8 mouse cellular contexts compared by ENCODE assay signal in genomic region chr1:75244836-75245235, GRCm38 (mm10). TPM values are rescaled to one million over a fixed set of nuclear protein-coding genes. Genes with fewer than 3 reads are reported as not detected.
DNase-seq lines count a peak whose midpoint lies in the region; ATAC-seq and TF ChIP-seq lines count a peak whose summit lies in the region.

No protein-coding gene starts in this region.

- no peak for TF ChIP-seq POLR2A in ES-Bruce4 (IDR thresholded peaks at IDR 0.05; ENCODE audit: insufficient read depth, low read length)
- TF ChIP-seq POLR2A in cortical plate, adult 2 months (IDR thresholded peaks at IDR 0.05; ENCODE audit: extremely low read depth, insufficient read depth, low read length), result no peak

- H3K27ac ChIP-seq in ES-Bruce4 (ENCODE audit: insufficient read depth, low read length), result no peak overlapping the region
- peak overlapping the region; percentile 32; the same call in 1 of the 2 replicates for H3K27ac ChIP-seq in cortical plate, adult 2 months (ENCODE audit: insufficient read depth, low read length)
- no peak overlapping the region; the same call in 1 of the 2 replicates for H3K27ac ChIP-seq in hindbrain, embryonic 14.5 days
- no peak overlapping the region for H3K27ac ChIP-seq in midbrain, embryonic 16.5 days (ENCODE audit: low read length)

- no peaks in the 10 kb centered on the region for H3K27me3 ChIP-seq in ES-Bruce4 (ENCODE audit: control insufficient read depth, insufficient read depth, low read length, poor library complexity, severe bottlenecking)
- H3K27me3 ChIP-seq in hindbrain, embryonic 14.5 days (ENCODE audit: control insufficient read depth, insufficient read depth, low read length), result no peaks in the 10 kb centered on the region
- no peaks in the 10 kb centered on the region for H3K27me3 ChIP-seq in midbrain, embryonic 16.5 days (ENCODE audit: control insufficient read depth, insufficient read depth, low read depth, low read length)

- no peaks in the 10 kb centered on the region for H3K36me3 ChIP-seq in ES-Bruce4 (ENCODE audit: control insufficient read depth, insufficient read depth, low read length, poor library complexity, severe bottlenecking)
- H3K36me3 ChIP-seq in hindbrain, embryonic 14.5 days (replicated peaks; ENCODE audit: control insufficient read depth, insufficient read depth), result peaks cover 22% of the 10 kb centered on the region
- peaks cover 7% of the 10 kb centered on the region; the same call in 1 of the 2 replicates for H3K36me3 ChIP-seq in midbrain, embryonic 16.5 days (ENCODE audit: control insufficient read depth, insufficient read depth, low read length)

- no peak overlapping the region for H3K4me3 ChIP-seq in ES-Bruce4 (ENCODE audit: low read depth, low read length)
- H3K4me3 ChIP-seq in cortical plate, adult 2 months (ENCODE audit: insufficient read depth, low read length), result no peak overlapping the region
- no peak overlapping the region for H3K4me3 ChIP-seq in hindbrain, embryonic 14.5 days (replicated peaks; ENCODE audit: low read length)
- no peak overlapping the region for H3K4me3 ChIP-seq in midbrain, embryonic 16.5 days (ENCODE audit: low read depth, low read length)

- no peak overlapping the region for H3K4me2 ChIP-seq in hindbrain, embryonic 14.5 days (replicated peaks)
- H3K4me2 ChIP-seq in midbrain, embryonic 16.5 days (ENCODE audit: low read length), result no peak overlapping the region

- no peak overlapping the region for H3K9ac ChIP-seq in ES-Bruce4 (ENCODE audit: low read depth, poor library complexity, severe bottlenecking)
- no peak overlapping the region for H3K9ac ChIP-seq in hindbrain, embryonic 14.5 days
- no peak overlapping the region for H3K9ac ChIP-seq in midbrain, embryonic 16.5 days (ENCODE audit: low read depth, low read length)

- WGBS in hindbrain, embryonic 14.5 days, result 20% methylated on average over 4 of the region's 4 CpGs
- 13% methylated on average over 4 of the region's 4 CpGs for WGBS in midbrain, embryonic 16.5 days

- TF ChIP-seq CTCF in ES-Bruce4 (IDR thresholded peaks at IDR 0.05; ENCODE audit: low read depth, low read length), result peak; percentile 29
- no peak for TF ChIP-seq CTCF in cortical plate, adult 2 months (IDR thresholded peaks at IDR 0.05; ENCODE audit: extremely low read depth, insufficient read depth, low read length)

- no peaks in the 10 kb centered on the region for H3K9me3 ChIP-seq in ES-Bruce4 (replicated peaks; ENCODE audit: control insufficient read depth, insufficient read depth, low read length, poor library complexity, severe bottlenecking)
- no peaks in the 10 kb centered on the region for H3K9me3 ChIP-seq in hindbrain, embryonic 14.5 days (ENCODE audit: control insufficient read depth, low read length)
- no peaks in the 10 kb centered on the region for H3K9me3 ChIP-seq in midbrain, embryonic 16.5 days (replicated peaks; ENCODE audit: control insufficient read depth, low read length, poor library complexity, severe bottlenecking)

- H3K4me1 ChIP-seq in ES-Bruce4 (ENCODE audit: control insufficient read depth, insufficient read depth, low read length), result peaks cover 2% of the 10 kb centered on the region
- H3K4me1 ChIP-seq in cortical plate, adult 2 months (ENCODE audit: control insufficient read depth, insufficient read depth, low read length), result peaks cover 2% of the 10 kb centered on the region
- no peaks in the 10 kb centered on the region for H3K4me1 ChIP-seq in hindbrain, embryonic 14.5 days (replicated peaks; ENCODE audit: control insufficient read depth, insufficient read depth, low read length)
- H3K4me1 ChIP-seq in midbrain, embryonic 16.5 days (ENCODE audit: control insufficient read depth, insufficient read depth, low read length), result no peaks in the 10 kb centered on the region

- intact Hi-C loops in left cerebral cortex, postnatal 4 days (cut with DNase I), result no loop called here

- peak; percentile 96 for DNase-seq in heart, adult 11 months
- no peak for DNase-seq in heart, adult 8-10 months (ENCODE audit: low spot score)
- DNase-seq in hindbrain, embryonic 14.5 days (ENCODE audit: low spot score), result peak; percentile 70
- peak; percentile 46 for DNase-seq in left cerebral cortex, postnatal 4 days
- DNase-seq in T-cell, adult 2 months (ENCODE audit: low spot score), result no peak

- TF ChIP-seq EP300 in ES-Bruce4 (IDR thresholded peaks at IDR 0.05; ENCODE audit: insufficient read depth, low read depth, low read length), result no peak

- peak; percentile 64; the same call in 1 of the 2 replicates for ATAC-seq in hindbrain, embryonic 14.5 days (ENCODE audit: low FRiP score)
- peak; percentile 71 for ATAC-seq in midbrain, embryonic 16.5 days

RNA-seq across cellular contexts. Expression of gene Dnajb2, which starts 8.6 kb away (rescaled TPM):
- 100 to 1,000 TPM; 102 to 135 (median 117) TPM for total RNA-seq in heart, adult 8-10 months (2022)
- polyA plus RNA-seq in ES-Bruce4 (2011; ENCODE audit: insufficient read depth, insufficient read length, low read depth, missing spikeins), result 18.9 and 23.8 TPM in 2 replicates
- polyA plus RNA-seq in cortical plate, adult 2 months (2012; rRNA removed), result 104 and 115 TPM in 2 replicates
- 39.5 and 45.2 TPM in 2 replicates for polyA plus RNA-seq in hindbrain, embryonic 14.5 days (2014; fragmentation: Nextera tagmentation; extraction: Ambion mirVana)
- total RNA-seq in left cerebral cortex, postnatal 4 days (2021), result 10 to 100 TPM; 54.7 to 61.3 TPM
- 79.4 and 84.3 TPM in 2 replicates for polyA plus RNA-seq in midbrain, embryonic 16.5 days (2015; fragmentation: Nextera tagmentation; extraction: Ambion mirVana)

RNA-seq across cellular contexts. Expression of gene A630095N17Rik, which starts 12.9 kb away (rescaled TPM):
- not detected for total RNA-seq in heart, adult 8-10 months (2022)
- polyA plus RNA-seq in ES-Bruce4 (2011; ENCODE audit: insufficient read depth, insufficient read length, low read depth, missing spikeins), result not detected in 2 replicates
- polyA plus RNA-seq in cortical plate, adult 2 months (2012; rRNA removed), result not detected in 2 replicates
- polyA plus RNA-seq in hindbrain, embryonic 14.5 days (2014; fragmentation: Nextera tagmentation; extraction: Ambion mirVana), result not detected in 2 replicates
- total RNA-seq in left cerebral cortex, postnatal 4 days (2021), result not detected
- polyA plus RNA-seq in midbrain, embryonic 16.5 days (2015; fragmentation: Nextera tagmentation; extraction: Ambion mirVana), result not detected in 2 replicates

RNA-seq across cellular contexts. Expression of gene Ptprn, which starts 19.5 kb away (rescaled TPM):
- total RNA-seq in heart, adult 8-10 months (2022), result 1 to 10 TPM; 1.4 to 3.2 (median 1.8) TPM
- polyA plus RNA-seq in ES-Bruce4 (2011; ENCODE audit: insufficient read depth, insufficient read length, low read depth, missing spikeins), result 9.1 and 10.1 TPM in 2 replicates
- polyA plus RNA-seq in cortical plate, adult 2 months (2012; rRNA removed), result 405 TPM in 2 replicates
- polyA plus RNA-seq in hindbrain, embryonic 14.5 days (2014; fragmentation: Nextera tagmentation; extraction: Ambion mirVana), result 26.1 and 34.8 TPM in 2 replicates
- 100 to 1,000 TPM; 101 to 122 TPM for total RNA-seq in left cerebral cortex, postnatal 4 days (2021)
- polyA plus RNA-seq in midbrain, embryonic 16.5 days (2015; fragmentation: Nextera tagmentation; extraction: Ambion mirVana), result 26.3 and 33.4 TPM in 2 replicates

RNA-seq across cellular contexts. Expression of gene Tuba4a, which starts 25.2 kb away (rescaled TPM):
- total RNA-seq in heart, adult 8-10 months (2022), result 1,000 to 10,000 TPM in 1 of 4 experiments, 100 to 1,000 TPM in 3; 786 to 1,317 (median 908) TPM
- polyA plus RNA-seq in ES-Bruce4 (2011; ENCODE audit: insufficient read depth, insufficient read length, low read depth, missing spikeins), result 97.4 and 113 TPM in 2 replicates
- polyA plus RNA-seq in cortical plate, adult 2 months (2012; rRNA removed), result 345 and 362 TPM in 2 replicates
- 13.8 and 20.8 TPM in 2 replicates for polyA plus RNA-seq in hindbrain, embryonic 14.5 days (2014; fragmentation: Nextera tagmentation; extraction: Ambion mirVana)
- total RNA-seq in left cerebral cortex, postnatal 4 days (2021), result 100 to 1,000 TPM; 101 to 111 TPM
- 11.2 and 22.2 TPM in 2 replicates for polyA plus RNA-seq in midbrain, embryonic 16.5 days (2015; fragmentation: Nextera tagmentation; extraction: Ambion mirVana)

RNA-seq across cellular contexts. Expression of gene Resp18, which starts 33.4 kb away (rescaled TPM):
- not detected for total RNA-seq in heart, adult 8-10 months (2022)
- not detected in 2 replicates for polyA plus RNA-seq in ES-Bruce4 (2011; ENCODE audit: insufficient read depth, insufficient read length, low read depth, missing spikeins)
- polyA plus RNA-seq in cortical plate, adult 2 months (2012; rRNA removed), result 138 and 162 TPM in 2 replicates
- polyA plus RNA-seq in hindbrain, embryonic 14.5 days (2014; fragmentation: Nextera tagmentation; extraction: Ambion mirVana), result 232 and 253 TPM in 2 replicates
- total RNA-seq in left cerebral cortex, postnatal 4 days (2021), result 10 to 100 TPM; 29.3 to 58.0 TPM
- 209 and 241 TPM in 2 replicates for polyA plus RNA-seq in midbrain, embryonic 16.5 days (2015; fragmentation: Nextera tagmentation; extraction: Ambion mirVana)

Comparison
In these comparisons a context has a peak if more than half of its experiments do, and no peak if none do; other contexts are left out.
1. DNase-seq: peak in heart, adult 11 months (single experiment), hindbrain, embryonic 14.5 days (single experiment) and left cerebral cortex, postnatal 4 days (single experiment); none in heart, adult 8-10 months (single experiment) and T-cell, adult 2 months (single experiment).
2. RNA of gene Ptprn, which starts 19.5 kb away (polyA plus RNA-seq): 405 TPM in cortical plate, adult 2 months; 26.3 to 33.4 TPM in midbrain, embryonic 16.5 days, 26.1 to 34.8 TPM in hindbrain, embryonic 14.5 days and 9.1 to 10.1 TPM in ES-Bruce4; every median in the first group is over 10 times any median in the second.